Mouse (Mus musculus) erythroblast, adult 5-6 weeks (primary cell): ENCODE measurements around the gene Supt4a. TPM values are rescaled to one million over a fixed set of nuclear protein-coding genes. Genes with fewer than 3 reads are reported as not detected.

Experiments used
- ATAC-seq: replicated peaks from 2 replicates; pipeline ENCODE4 v1.8.0; 2016; ENCODE audit warnings: moderate number of reproducible peaks, mild to moderate bottlenecking, moderate TSS enrichment, inconsistent platforms; ENCODE audit not compliant: poor library complexity, low FRiP score, severe bottlenecking
- total RNA-seq, 2 experiments: library from RNA; stranded (forward) in 1 of 2; stranded (reverse) in 1 of 2; fragments of 150-400 nt in 1 of 2; fragments of 200-764, 138-1000 nt in 1 of 2; gene quantifications; 2 replicates each; pipeline versions ENCODE4 v1.2.3 to v1.2.4; 2015 to 2017; ENCODE audit warnings: low replicate concordance in 2 of 2

Gene Supt4a
- total RNA-seq, 2 experiments from 2014 or later: 103 to 166 TPM

GRCm38 (mm10) chr11:87749192-87750042 lies 12.1 kb downstream of the Supt4a start:
- ATAC-seq: peak; percentile 44

DNA sequence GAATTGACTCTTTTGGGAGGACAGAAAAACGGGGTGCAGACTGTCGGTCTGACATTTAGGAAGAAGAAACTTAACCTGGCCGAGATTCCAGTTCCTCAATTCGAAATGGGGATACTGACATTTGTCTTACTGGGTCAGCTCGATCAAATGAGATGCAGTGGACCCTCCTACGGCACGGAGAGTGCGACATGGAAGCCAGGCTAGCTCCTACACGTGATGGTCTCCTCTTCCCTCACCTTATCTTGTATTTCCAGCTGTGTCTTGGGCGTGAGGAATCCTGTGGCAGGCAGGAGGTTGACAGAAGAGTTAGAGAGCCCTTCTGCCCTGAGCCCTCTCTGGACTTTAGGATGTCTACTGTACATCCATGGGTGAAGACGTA lies 12.7 kb downstream of the Supt4a start:
- peak; percentile 73 for ATAC-seq

GRCm38 (mm10) chr11:87750521-87750920 lies 13.2 kb downstream of the Supt4a start:
- ATAC-seq: peak; percentile 5

- ATAC-seq: no peak
Measured at GRCm38 (mm10) chr11:87751031-87751430, 13.7 kb downstream of the Supt4a start.

DNA sequence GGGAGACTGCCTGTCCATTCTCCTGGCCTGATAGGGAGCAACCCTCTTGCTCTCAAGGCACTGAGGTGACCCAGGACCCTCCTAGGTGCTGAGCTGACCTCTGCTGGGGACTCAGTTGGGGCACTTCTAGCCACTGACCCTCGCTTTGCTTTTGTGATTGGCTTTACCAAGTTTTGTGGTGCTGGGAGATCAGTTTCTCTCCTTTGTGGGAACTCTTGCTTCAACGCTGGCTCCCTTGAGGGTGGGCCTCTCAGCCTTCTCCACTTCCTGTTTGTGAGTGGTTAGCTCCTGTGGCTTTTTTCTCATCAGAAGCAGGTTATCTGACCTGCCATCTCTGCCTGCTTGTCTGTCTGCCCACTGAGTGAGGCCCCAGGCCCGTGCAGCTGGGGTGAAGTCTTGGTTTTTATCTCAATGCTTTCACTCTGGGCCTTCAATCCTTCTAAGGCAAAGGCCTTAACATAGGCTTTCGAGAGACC lies 14.2 kb downstream of the Supt4a start:
- ATAC-seq: no peak

DNA sequence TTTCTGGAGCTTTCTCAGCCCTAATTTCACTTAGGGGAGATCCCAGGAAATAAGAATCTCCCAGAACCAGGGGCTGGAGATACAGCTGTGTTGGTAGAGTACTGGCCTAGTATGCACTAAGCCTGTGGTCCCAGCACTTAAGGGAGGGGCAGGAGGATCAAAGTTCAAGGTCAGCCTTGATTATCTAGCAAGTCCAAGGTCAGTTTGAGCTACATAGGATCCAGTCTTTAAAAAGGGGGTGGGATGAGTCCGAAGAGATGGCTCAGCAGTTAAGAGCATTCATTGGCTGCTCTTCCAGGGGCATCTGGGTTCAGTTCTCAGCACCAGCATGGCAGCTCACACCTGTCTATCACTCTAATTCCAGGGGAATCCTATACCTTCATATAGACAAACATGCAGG lies 15.0 kb downstream of the Supt4a start:
- ATAC-seq: no peak

DNA sequence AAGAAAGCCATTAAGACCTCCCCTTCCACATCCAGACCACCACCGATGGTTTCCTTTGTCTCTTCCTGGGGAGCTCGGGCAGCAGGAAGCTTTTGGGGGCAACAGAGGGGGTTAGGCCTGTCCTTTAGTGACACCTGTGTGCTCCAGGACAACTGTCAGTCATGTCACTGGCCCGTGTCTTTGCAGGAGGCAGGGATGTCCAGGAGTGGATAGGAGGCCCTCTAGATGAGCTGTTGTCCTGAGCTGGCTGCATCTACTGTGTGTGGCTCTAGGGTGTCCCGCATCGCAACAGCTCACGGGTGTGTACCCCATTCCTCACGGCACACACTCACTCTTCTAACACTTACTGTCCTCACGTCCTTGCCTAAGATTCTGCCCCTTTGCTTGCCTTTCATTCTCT lies 15.9 kb downstream of the Supt4a start:
- no peak for ATAC-seq

DNA sequence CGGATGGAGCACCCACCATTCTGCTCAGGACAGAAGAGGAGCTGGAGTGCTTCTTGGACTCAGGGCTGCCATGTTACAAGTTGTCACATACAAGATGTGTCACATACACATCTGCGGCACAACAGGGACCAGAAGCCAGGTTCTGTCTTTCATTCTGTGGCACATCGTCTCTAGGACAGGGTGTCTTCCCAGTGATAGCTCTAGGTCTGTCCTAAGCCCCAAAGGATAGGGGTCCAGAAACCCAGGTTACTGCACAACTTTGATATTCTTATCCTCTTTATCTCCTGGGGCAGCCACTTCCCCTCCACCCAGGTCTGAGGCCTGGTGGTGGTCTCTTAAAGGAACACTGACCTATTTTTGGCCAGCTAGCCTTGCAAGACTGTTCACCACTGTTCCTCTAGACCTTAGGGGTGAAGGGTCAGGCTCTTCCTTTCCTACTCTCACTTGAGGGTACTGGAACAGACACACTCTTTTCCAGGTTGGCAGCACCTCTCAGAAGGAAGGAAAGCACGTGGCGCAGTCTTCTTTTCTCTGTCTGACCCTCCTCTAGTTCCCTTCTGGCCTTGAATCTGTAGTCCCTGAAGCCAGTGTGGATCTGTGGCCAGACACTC lies 16.6 kb downstream of the Supt4a start:
- ATAC-seq: no peak

GRCm38 (mm10) chr11:87754603-87755002 lies 17.3 kb downstream of the Supt4a start:
- no peak for ATAC-seq

DNA sequence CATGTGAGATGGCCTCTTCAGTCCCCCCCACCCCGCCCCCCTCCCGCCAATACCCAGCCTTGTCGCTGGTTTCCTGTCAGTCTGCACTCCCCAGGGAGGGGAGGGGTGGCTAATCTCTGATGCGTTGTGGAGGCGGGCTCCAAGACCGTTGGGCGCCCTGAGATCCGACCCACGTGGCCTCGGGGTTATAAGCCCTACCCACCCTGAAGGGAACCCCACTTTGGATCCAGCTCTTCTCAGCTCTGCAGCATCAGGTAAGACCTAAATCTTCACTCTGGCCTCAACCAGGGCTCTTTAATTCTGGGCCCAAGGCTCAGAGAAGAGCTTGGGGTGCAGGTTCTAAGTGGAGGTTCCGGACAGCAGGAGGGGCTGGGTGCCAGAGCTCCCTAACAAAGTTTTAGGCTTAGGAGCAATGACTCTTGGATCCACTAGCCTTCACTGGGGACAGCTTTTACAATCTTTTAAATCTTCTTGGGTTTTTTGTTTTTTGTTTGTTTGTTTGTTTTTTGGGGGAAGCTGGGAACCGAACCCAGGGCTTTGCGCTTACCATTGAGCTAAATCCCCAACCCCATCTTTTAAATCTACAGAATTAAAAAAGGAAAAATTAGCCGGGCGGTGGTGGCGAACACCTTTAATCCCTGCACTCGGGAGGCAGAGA lies 18.1 kb downstream of the Supt4a start:
- peak; percentile 67 for ATAC-seq

- peak; percentile 61 for ATAC-seq
Measured at GRCm38 (mm10) chr11:87756251-87756820, 19.0 kb downstream of the Supt4a start.

DNA sequence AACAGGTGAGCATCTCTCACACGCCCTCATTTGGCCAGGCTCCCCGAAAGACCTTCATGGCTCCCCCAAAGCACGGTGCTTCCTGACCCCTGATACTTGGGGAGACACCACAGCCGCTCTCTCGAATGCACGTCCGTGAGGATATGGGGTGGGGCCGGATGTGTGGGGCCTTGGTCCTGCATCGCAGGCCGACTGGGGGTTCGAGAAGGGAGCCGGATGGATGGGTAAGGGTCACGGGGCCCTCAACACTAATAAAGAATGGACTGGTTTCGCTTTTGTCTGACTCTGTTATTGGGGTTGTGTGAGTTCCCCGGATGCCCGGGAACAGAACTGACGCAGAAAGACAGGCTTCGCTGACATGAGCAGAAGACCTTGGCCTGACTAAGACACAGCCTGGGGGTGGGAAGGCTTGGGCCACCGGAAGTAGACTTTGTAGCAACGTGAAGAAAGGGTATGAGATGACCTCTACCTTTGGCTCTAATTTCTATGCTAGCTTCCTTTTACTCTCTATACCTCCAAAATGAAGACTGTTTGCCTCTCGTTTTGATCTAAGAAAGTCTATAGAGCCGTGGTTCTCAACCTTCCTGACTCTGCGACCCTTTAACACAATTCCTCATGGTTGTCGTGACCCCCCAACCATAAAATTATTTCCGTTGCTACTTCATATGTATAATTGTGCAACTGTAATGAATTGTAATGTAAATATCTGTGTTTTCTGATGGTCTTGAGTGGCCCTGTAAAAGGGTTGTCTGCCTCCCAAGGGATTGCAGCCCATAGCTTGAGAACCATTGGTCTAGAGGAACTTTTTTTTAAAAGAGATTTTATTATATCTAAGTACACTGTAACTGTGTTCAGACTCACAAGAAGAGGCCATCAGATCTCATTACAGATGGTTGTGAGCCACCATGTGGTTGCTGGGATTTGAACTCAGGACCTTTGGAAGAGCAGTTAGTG lies 19.9 kb downstream of the Supt4a start:
- ATAC-seq: peak; percentile 15; the same call in 1 of the 2 replicates

DNA sequence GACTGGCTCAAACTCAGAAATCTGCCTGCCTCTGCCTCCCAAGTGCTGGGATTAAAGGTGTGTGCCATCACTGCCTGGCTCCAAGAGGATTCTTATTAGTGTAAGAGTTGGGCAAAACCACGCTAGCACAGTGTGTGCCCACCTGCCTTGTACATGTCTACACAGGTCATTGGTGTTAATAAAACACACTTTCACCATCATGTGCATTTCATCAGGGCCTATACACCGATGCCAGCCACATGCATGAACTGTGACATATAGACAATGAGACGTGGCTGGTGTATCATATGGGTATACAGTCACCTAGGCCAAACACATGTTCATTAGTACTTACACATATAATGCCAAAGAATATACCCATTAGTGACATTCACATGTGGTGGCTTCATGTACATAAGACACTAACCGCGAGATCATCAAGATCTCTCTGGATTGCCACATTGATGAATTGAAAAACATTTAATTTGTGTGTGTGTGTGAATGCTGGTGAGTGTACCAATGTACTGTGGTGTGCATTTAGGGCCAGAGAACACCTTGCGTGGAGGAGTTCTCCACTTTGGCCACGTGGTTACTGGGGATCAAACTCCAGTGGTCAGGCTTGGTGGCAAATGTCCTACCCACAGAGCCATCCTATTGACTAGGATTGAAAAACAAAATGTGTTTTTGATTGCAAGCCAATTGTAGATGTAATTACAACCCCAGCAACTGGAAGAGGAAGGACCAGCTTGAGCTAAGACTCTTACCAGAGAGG lies 21.0 kb downstream of the Supt4a start:
- ATAC-seq: no peak

DNA sequence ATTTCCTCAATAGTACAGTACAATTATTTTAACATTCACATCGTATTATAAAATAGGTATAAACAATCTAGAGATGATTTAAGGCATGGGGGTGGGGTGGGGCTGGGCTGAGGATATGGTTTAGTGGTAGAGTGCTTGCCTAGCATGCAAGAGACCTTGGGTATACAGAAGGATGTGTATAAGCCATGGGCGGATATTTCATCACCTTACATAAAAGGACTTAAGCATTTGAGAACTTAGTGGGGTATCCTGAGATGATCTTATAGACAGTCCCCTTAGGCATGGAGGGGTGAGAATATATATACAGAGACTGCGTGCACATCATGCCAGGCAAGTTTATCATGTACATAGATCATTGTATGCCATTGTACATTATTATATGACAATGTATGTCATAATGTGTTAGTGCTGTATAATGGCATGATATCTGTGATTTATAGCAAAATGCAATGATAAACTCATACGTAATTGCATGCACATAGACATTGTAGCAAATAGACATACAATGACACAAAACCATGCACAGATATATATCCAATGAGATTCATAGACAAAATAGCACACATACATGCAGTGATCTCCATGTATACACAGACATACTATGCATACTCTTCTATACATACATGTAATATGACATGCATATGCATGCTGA lies 21.7 kb downstream of the Supt4a start:
- no peak for ATAC-seq

GRCm38 (mm10) chr11:87759609-87760005 lies 22.3 kb downstream of the Supt4a start:
- no peak for ATAC-seq

- ATAC-seq: no peak
Measured at GRCm38 (mm10) chr11:87760301-87761081, 23.1 kb downstream of the Supt4a start, which contains the start of gene Tspoap1. TSS of gene Tspoap1 (plus strand) at chr11:87760541.

GRCm38 (mm10) chr11:87761181-87761721 lies 23.9 kb downstream of the Supt4a start:
- no peak for ATAC-seq
